Mouse (Mus musculus) kidney, postnatal 36 days (tissue): ENCODE data around the gene Gja3.
"Not testable (repeated sequence)": the region's sequence is repeated elsewhere in the genome, so short reads cannot be mapped to it uniquely, and the experiment has no call there.

Experiments used
- DNase-seq, 2 experiments: peaks; one replicate each; pipeline ENCODE4 v3.0.0; 2021 to 2022; ENCODE audit warnings: mixed read lengths in 2 of 2

Gja3 gene

DNA sequence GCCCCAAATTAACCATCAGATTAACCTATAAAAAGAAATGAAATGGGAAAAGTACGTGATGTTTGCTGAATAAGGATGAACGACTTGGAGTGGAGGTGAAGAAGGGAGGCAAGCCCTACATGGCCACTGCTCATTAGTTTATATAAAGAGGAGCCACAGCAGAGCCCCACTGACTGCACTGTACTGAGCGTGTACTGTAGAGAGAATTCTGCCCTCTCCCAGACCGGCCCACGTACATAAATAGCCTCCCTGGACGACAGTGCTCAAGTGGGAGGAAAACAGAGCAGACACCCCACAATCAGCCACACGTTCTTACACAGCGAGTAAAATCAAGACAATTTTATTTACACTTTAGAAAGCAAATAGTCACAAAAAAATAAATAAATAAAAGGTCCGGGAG, 23.8 kb downstream of the Gja3 start:
- no peak for DNase-seq

- no peak for DNase-seq
Observed at GRCm38 (mm10) chr14:57032850-57033249, 25.1 kb downstream of the Gja3 start.

GRCm38 (mm10) chr14:57018436-57018835, 39.5 kb downstream of the Gja3 start:
- DNase-seq, result no peak

GRCm38 (mm10) chr14:57016806-57017205, 41.1 kb downstream of the Gja3 start:
- DNase-seq, result not testable (repeated sequence)

GRCm38 (mm10) chr14:56988621-56989020, 69.3 kb downstream of the Gja3 start:
- DNase-seq, result no peak
